Mouse (Mus musculus): Measurements from ENCODE around the gene Col23a1. TPM values are rescaled to one million over a fixed set of nuclear protein-coding genes. Genes with fewer than 3 reads are reported as not detected.
"Not testable (repeated sequence)": the region's sequence is repeated elsewhere in the genome, so short reads cannot be mapped to it uniquely, and the experiment has no call there.

The Col23a1 gene
- total RNA-seq, 2 experiments from 2014 or later = 2.6 to 7.0 TPM

GRCm38 (mm10) chr11:51590002-51590401 lies 300.3 kb downstream of the Col23a1 start:
- no peak for DNase-seq

GRCm38 (mm10) chr11:51591168-51591567 lies 301.4 kb downstream of the Col23a1 start:
- peak in 1 of 2 experiments; percentile 47 for DNase-seq

GRCm38 (mm10) chr11:51591915-51592314 lies 302.2 kb downstream of the Col23a1 start:
- DNase-seq = no peak

- DNase-seq = no peak
These were observed 303.6 kb downstream of the Col23a1 start for GRCm38 (mm10) chr11:51593368-51593767.

- DNase-seq = no peak
These were observed 304.1 kb downstream of the Col23a1 start for GRCm38 (mm10) chr11:51593849-51594248.

- DNase-seq = no peak
These were observed 305.1 kb downstream of the Col23a1 start for GRCm38 (mm10) chr11:51594715-51595350.

- no peak for DNase-seq
These were observed 305.9 kb downstream of the Col23a1 start for GRCm38 (mm10) chr11:51595459-51596083.

GRCm38 (mm10) chr11:51597553-51597952 lies 307.8 kb downstream of the Col23a1 start:
- no peak for DNase-seq

GRCm38 (mm10) chr11:51602253-51602652 lies 312.5 kb downstream of the Col23a1 start:
- DNase-seq = no peak

- DNase-seq = peak; percentile 95 to 97
These were observed 316.1 kb downstream of the Col23a1 start for GRCm38 (mm10) chr11:51605602-51606446.

GRCm38 (mm10) chr11:51606447-51607095 lies 316.9 kb downstream of the Col23a1 start, which contains the start of gene Hnrnpab:
TSS of gene Hnrnpab (minus strand) at chr11:51606847.
- peak; percentile 96 to 97 for DNase-seq

- no peak for DNase-seq
These were observed 317.5 kb downstream of the Col23a1 start for GRCm38 (mm10) chr11:51607096-51607738.

- DNase-seq = no peak
These were observed 319.7 kb downstream of the Col23a1 start for GRCm38 (mm10) chr11:51609266-51609909.

- not testable (repeated sequence) for DNase-seq
These were observed 320.2 kb downstream of the Col23a1 start for GRCm38 (mm10) chr11:51609940-51610339.

GRCm38 (mm10) chr11:51614256-51614655 lies 324.5 kb downstream of the Col23a1 start:
- DNase-seq = no peak

GRCm38 (mm10) chr11:51615129-51615528 lies 325.4 kb downstream of the Col23a1 start:
- DNase-seq = peak in 1 of 2 experiments; percentile 35

GRCm38 (mm10) chr11:51615601-51616000 lies 325.9 kb downstream of the Col23a1 start:
- peak; percentile 89 to 91 for DNase-seq

- not testable (repeated sequence) for DNase-seq
These were observed 326.4 kb downstream of the Col23a1 start for GRCm38 (mm10) chr11:51616113-51616512.

GRCm38 (mm10) chr11:51617693-51618092 lies 328.0 kb downstream of the Col23a1 start:
- peak; percentile 73 to 75 for DNase-seq

GRCm38 (mm10) chr11:51618894-51619408 lies 329.2 kb downstream of the Col23a1 start:
- DNase-seq = no peak
